Mouse (Mus musculus) cerebellum, adult 2 months (tissue): ENCODE measurements around the gene Vax2. TPM values are rescaled to one million over a fixed set of nuclear protein-coding genes. Genes with fewer than 3 reads are reported as not detected.

Experiments used
- DNase-seq, 2 experiments: peaks; one replicate each; pipeline ENCODE4 v3.0.0; 2021
- H3K27ac ChIP-seq: fragments of 200-500 bp; 2 replicates; pipeline ENCODE4 v1.5.1; 2012; ENCODE audit warnings: low read length, control low read depth, inconsistent platforms; ENCODE audit not compliant: insufficient read depth
- H3K27me3 ChIP-seq: fragments of 200-500 bp; 2 replicates; pipeline ENCODE4 v1.6.1; 2012; ENCODE audit warnings: inconsistent platforms, mild to moderate bottlenecking, low read length, moderate library complexity; ENCODE audit not compliant: control insufficient read depth, insufficient read depth
- H3K4me1 ChIP-seq: fragments of 200-500 bp; 2 replicates; pipeline ENCODE4 v1.6.1; 2011; ENCODE audit warnings: low read length; ENCODE audit not compliant: control insufficient read depth, insufficient read depth
- H3K4me3 ChIP-seq: fragments of 200-500 bp; replicated peaks from 2 replicates; pipeline ENCODE3; 2011; ENCODE audit warnings: mild to moderate bottlenecking, low read depth, low read length, control low read depth; ENCODE audit not compliant: insufficient read depth
- CTCF ChIP-seq: fragments of 200-500 bp; IDR thresholded peaks from 2 replicates; pipeline ENCODE4 v1.5.1; 2011; ENCODE audit warnings: low read depth, mild to moderate bottlenecking, control low read depth, low read length, moderate library complexity, borderline replicate concordance; ENCODE audit not compliant: insufficient read depth
- POLR2A ChIP-seq: fragments of 200-500 bp; IDR thresholded peaks from 2 replicates; pipeline ENCODE4 v1.6.1; 2011; ENCODE audit warnings: low read length, control low read depth, borderline replicate concordance; ENCODE audit not compliant: insufficient read depth
- WGBS: fragments of 180-500 bp; shearing (Covaris S2); methylation state at CpG from one replicate; pipeline ENCODE4 v1.1.7; 2018; 5-methylcytosine and 5-hydroxymethylcytosine counted together
- polyA plus RNA-seq: library from polyadenylated mRNA; depleted of rRNA; stranded (reverse); fragments of >200 nt; gene quantifications from 2 replicates; pipeline ENCODE4 v1.2.3, GENCODE M21; 2012

Vax2 gene
- polyA plus RNA-seq, 1 experiment = not detected

DNA sequence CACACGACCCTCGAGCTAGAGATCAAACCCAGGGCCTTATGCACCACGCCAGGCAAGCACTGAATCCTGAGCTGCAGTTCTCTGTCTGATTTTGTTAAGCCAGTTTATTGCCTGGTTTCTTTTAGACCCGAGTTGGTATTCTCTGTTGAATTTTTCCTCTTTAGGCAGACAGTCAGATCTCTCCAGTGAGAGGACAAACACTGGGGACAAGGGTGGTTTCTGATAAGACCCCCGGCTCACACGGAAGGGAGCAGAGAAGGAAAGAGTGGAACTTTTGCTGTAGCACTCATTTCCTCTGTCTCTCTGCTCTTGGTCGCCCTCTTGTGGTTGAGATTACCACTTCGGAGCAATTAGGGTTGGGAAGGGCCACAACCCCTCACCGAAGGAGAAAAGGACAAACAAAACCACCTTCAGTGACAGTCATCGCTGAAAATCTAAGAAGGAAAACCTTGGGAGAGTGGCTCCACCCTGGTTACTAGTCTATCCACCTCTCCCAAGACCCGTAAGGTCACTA, 39.2 kb downstream of the Vax2 start:
- no peaks in the 10 kb centered on the region for H3K27me3 ChIP-seq
- H3K4me3 ChIP-seq = no peak overlapping the region
- no peaks in the 10 kb centered on the region for H3K4me1 ChIP-seq
- WGBS = 11% methylated on average over 11 of the region's 11 CpGs
- peak; percentile 77 for TF ChIP-seq CTCF
- no peak for TF ChIP-seq POLR2A
- DNase-seq = peak; percentile 15 to 45
- H3K27ac ChIP-seq = no peak overlapping the region

DNA sequence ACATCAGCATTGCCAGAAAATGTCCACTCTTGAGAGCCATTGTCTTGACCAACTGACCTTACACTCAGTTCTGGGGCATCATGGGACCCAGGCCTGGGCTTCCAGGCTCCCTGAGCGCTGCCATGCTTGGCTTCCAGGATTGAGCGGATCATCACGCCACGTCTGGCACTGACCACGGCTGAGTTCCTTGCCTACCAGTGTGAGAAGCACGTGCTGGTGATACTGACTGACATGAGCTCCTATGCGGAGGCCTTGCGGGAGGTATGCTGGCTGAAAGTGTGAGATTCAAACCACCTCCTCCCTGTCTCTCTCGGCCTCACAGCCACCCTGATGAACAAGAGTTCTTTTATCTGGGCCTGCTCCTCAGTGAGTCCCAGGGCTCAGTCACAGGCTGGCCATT, 45.0 kb downstream of the Vax2 start:
- no peak overlapping the region for H3K4me3 ChIP-seq
- no peak overlapping the region for H3K27ac ChIP-seq
- H3K4me1 ChIP-seq = no peaks in the 10 kb centered on the region
- WGBS = 68% methylated on average over 9 of the region's 9 CpGs
- DNase-seq = no peak
- H3K27me3 ChIP-seq = no peaks in the 10 kb centered on the region
- TF ChIP-seq CTCF (no peak), POLR2A (no peak)

DNA sequence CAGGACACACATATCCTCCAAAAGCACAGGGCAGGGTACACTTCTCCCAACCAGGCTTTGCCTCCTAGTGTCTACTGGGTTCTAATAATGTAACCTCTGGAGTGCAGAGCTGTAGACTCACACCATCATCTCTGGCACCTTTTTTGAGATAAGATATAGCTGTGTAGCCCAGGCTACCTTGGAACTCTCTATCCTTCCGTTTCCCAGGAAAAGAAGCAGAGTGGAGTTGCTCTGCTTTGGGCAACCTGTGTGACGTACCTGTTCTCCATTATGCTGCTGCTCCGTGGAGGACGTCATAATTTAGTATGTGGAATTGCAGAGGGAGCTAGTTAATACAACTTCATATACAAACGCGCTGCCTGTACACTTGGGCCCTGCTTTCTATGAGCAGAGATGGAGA, 51.3 kb downstream of the Vax2 start, which contains the start of gene Ankrd53:
TSS of gene Ankrd53 (plus strand) at position 301 of the 400 bp plus-strand sequence.
- no peak within 1 kb of the TSS for H3K4me3 ChIP-seq
- no peaks in the 10 kb centered on the region for H3K4me1 ChIP-seq
- no peak for TF ChIP-seq CTCF
- TF ChIP-seq POLR2A = no peak
- WGBS = 63% methylated on average over 6 of the region's 6 CpGs
- H3K27me3 ChIP-seq = no peaks in the 10 kb centered on the region
- H3K27ac ChIP-seq = no peak within 1 kb of the TSS
- no peak for DNase-seq

DNA sequence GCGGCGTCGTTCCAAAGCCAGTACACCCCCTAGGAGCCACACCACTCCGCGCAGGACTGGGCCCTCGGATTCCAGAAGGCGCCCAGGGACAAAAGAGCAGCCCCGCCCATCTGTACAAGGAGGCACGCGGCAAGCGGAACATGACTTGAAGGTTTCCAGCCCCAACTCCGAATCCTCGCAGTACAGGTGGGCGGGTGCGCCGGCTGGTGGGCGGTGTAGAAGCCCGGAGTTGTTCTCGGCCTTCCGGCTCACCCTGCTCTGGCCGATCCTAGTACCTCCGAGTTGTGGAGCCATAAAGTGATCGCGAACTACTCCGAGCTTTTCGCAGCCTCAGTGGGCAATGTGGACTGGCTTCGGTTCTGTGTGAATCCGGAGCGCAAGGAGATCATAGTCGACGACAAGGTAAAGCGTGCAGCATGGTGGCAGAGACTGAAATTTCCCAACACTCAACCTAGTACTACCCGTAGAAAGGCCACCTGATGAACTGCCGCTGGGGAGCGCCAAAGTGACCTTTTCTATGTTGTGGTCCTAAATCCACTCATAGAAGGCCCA, 51.9 kb downstream of the Vax2 start:
- WGBS = 22% methylated on average over 35 of the region's 35 CpGs

DNA sequence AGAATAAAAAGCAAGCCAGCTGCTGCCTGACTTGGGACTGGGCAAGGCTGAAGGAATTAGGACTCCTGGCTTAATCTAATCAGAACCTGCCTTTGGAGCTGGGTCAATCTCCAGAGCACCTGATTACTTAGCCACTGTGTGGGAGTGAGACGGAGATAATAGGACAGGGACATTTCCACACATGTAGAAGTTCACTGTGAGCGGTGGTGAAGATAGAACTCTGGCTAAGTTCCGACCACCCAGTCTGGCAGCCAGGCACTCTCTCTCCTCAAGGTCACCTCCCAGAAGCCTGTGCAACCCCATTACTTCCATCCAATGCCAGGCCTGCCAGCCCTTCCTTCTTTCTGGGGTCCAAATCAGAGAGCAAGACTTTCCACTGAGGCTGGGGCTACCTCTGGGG, 55.9 kb downstream of the Vax2 start:
- H3K27me3 ChIP-seq = no peaks in the 10 kb centered on the region
- no peak overlapping the region for H3K4me3 ChIP-seq
- H3K27ac ChIP-seq = no peak overlapping the region
- DNase-seq = no peak
- TF ChIP-seq POLR2A (no peak), CTCF (no peak)
- WGBS = 87% methylated on average over 3 of the region's 3 CpGs
- H3K4me1 ChIP-seq = no peaks in the 10 kb centered on the region

More for the DNA sequence above, 51.9 kb downstream of the Vax2 start:
- H3K4me1 ChIP-seq = no peaks in the 10 kb centered on the region
- DNase-seq = no peak
- no peaks in the 10 kb centered on the region for H3K27me3 ChIP-seq
- TF ChIP-seq POLR2A (no peak), CTCF (no peak)
- no peak overlapping the region for H3K27ac ChIP-seq
- no peak overlapping the region for H3K4me3 ChIP-seq

DNA sequence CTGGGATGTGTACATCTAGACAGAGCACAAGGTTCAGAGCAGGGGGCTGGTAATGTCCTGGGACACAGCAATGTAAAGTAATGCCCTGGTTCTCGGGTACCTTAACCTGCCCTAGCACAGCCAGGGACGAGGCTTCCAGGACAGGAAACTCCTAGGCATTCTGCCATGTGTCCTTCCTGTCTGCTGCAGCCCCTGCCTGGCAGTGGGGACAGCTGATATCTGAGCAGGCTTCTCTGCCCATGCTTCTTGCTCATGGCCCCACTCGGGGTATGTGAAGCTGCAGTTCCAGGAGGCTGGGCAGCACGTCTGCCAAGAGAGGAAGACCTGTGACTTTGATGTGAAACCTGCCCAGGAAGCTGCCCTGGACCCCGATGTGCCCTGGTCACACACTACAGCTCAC, 57.4 kb downstream of the Vax2 start:
- DNase-seq = no peak
- 68% methylated on average over 5 of the region's 5 CpGs for WGBS
- H3K27ac ChIP-seq = no peak overlapping the region

DNA sequence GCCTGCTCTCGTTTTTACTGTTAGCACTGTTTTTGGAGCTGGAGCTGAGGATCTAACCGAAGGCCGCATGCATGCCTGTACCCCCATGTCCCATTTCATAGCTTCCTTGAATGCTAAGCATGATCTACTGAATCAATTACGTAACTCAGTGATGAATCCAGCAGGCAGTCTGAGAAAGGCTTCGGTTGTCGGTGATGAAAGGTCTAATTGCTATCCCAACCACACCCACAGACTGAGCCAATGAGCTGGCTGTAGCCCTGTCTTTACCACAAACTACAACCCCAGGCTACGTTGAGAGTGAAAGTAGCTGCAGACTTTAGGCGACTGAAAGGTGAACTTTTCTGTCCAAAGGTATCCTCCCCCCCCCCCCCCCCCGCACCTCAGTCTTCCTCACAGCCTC, 63.1 kb downstream of the Vax2 start:
- Histone ChIP-seq H3K27ac (no peak overlapping the region), H3K27me3 (no peaks in the 10 kb centered on the region), H3K4me1 (peaks cover 12% of the 10 kb centered on the region; the same call in 1 of the 2 replicates), H3K4me3 (peak overlapping the region; percentile 22)
- WGBS = 61% methylated on average over 9 of the region's 9 CpGs
- TF ChIP-seq CTCF = no peak
- no peak for DNase-seq

More for the DNA sequence above, 57.4 kb downstream of the Vax2 start:
- peaks cover 4% of the 10 kb centered on the region; the same call in 1 of the 2 replicates for H3K4me1 ChIP-seq
- H3K4me3 ChIP-seq = no peak overlapping the region
- no peaks in the 10 kb centered on the region for H3K27me3 ChIP-seq
- TF ChIP-seq POLR2A (no peak), CTCF (no peak)
